Mouse (Mus musculus): ENCODE measurements around the gene Nsun4.

Nsun4 gene

GRCm38 (mm10) chr4:115984967-115985366 lies 68.7 kb downstream of the Nsun4 start:
- DNase-seq (ENCODE audit: low read depth, low spot score): no peak

- DNase-seq (ENCODE audit: low read depth, low spot score): peak; percentile 26
These were observed 69.6 kb downstream of the Nsun4 start for GRCm38 (mm10) chr4:115984111-115984510.
